Mouse (Mus musculus): Measurements from ENCODE around the gene Arv1. TPM values are rescaled to one million over a fixed set of nuclear protein-coding genes. Genes with fewer than 3 reads are reported as not detected.

The Arv1 gene
- total RNA-seq (2012; rRNA removed) (11.3 and 11.9 TPM in 2 replicates), polyA plus RNA-seq (2012; ENCODE audit: insufficient read depth in 1 of 2, insufficient read length in 2 of 2, low read depth in 1 of 2, low replicate concordance in 2 of 2, missing spikeins in 1 of 2) (10 to 100 TPM in 1 of 2 experiments, not detected in 1; 24.1 TPM)

DNA sequence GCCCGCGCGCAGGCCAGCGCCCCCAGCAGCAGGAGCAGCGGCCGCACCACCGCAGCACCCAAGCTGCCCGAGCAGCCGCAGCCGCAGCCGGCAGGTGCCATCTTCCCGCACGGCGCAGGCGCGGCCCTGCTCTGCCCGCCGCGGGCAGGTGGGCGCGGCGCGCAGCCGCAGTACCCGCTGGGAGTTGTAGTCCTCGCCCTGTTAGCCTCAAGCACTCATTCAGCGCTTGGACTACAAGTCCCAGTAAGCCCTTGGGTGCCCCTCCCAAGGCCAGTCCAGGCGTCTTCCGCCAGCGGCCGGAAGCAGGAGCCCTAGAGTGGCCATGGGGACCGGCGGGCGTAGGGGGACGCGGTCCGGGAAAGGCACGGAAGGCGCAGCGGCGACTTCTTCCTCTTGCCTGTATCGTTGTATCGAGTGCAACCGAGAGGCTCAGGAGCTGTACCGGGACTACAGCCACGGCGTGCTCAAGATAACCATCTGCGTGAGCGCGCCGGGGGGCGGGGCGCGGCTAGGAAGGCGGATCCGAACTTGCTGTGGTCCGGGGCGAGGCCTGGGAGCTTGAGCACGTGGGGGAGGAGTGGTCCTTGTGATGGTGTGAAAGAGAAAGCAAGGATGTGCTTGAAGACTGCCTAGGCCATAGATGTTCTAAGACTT, at the start of gene Arv1, which contains the start of gene Ttc13:
TSS of gene Arv1 (plus strand) at position 278 of the 654 bp plus-strand sequence.
TSS of gene Ttc13 (minus strand) at position 122 of the 654 bp plus-strand sequence.
- no peaks in the 10 kb centered on the region for H3K9me3 ChIP-seq (replicated peaks; ENCODE audit: insufficient read depth, low read length)
- H3K36me3 ChIP-seq (ENCODE audit: control insufficient read depth in 1 of 2, insufficient read depth in 2 of 2, low read length in 2 of 2): peaks cover 3 to 14% of the 10 kb centered on the region in 2 experiments; a peak in 3 of 4 replicates
- peak within 1 kb of the TSS; percentile 91 for H3K9ac ChIP-seq (ENCODE audit: control insufficient read depth, low read depth, low read length, poor library complexity, severe bottlenecking)
- peaks cover 41% of the 10 kb centered on the region for H3K79me2 ChIP-seq (ENCODE audit: control insufficient read depth, insufficient read depth, low read length, poor library complexity)
- peak within 1 kb of the TSS; percentile 87 for H3K27ac ChIP-seq (ENCODE audit: control insufficient read depth, low read depth, low read length)
- peaks cover 6 to 18% of the 10 kb centered on the region in 2 experiments for H3K4me1 ChIP-seq (ENCODE audit: control insufficient read depth in 1 of 2, insufficient read depth in 2 of 2, low read length in 2 of 2)
- DNase-seq (ENCODE audit: low read depth, low spot score): peak; percentile 97
- H3K4me3 ChIP-seq (ENCODE audit: control insufficient read depth in 1 of 2, insufficient read depth in 1 of 2, low read depth in 2 of 2, low read length in 2 of 2): peak within 1 kb of the TSS; percentile 75 to 88
- H3K27me3 ChIP-seq (ENCODE audit: control insufficient read depth in 1 of 2, insufficient read depth in 2 of 2, low read length in 2 of 2): no peaks in the 10 kb centered on the region
- TF ChIP-seq MAFK (IDR thresholded peaks at IDR 0.05; ENCODE audit: borderline replicate concordance, low read depth, low read length): no peak
- TF ChIP-seq HCFC1 (IDR thresholded peaks at IDR 0.05; ENCODE audit: low read depth, low read length): peak; percentile 97
- TF ChIP-seq MYB (IDR thresholded peaks at IDR 0.05; ENCODE audit: low read depth, low read length): no peak
- TF ChIP-seq MAX (IDR thresholded peaks at IDR 0.05; ENCODE audit: low read length): peak; percentile 96
- TF ChIP-seq TCF12 (IDR thresholded peaks at IDR 0.05; ENCODE audit: low read depth, low read length): peak; percentile 55; the same call in 1 of the 2 replicates
- no peak for TF ChIP-seq CHD2 (IDR thresholded peaks at IDR 0.05; ENCODE audit: low read length)
- TF ChIP-seq TAL1 (IDR thresholded peaks at IDR 0.05; ENCODE audit: low read length): no peak
- no peak for TF ChIP-seq ZKSCAN1 (IDR thresholded peaks at IDR 0.05; ENCODE audit: low read depth, low read length)
- TF ChIP-seq MXI1 (IDR thresholded peaks at IDR 0.05; ENCODE audit: low read depth, low read length): peak; percentile 98
- TF ChIP-seq CHD1 (IDR thresholded peaks at IDR 0.05; ENCODE audit: low read depth, low read length): no peak
- peak; percentile 75 for TF ChIP-seq USF1 (IDR thresholded peaks at IDR 0.05; ENCODE audit: low read depth, low read length)
- peak; percentile 47; the same call in 1 of the 2 replicates for TF ChIP-seq BHLHE40 (IDR thresholded peaks at IDR 0.05; ENCODE audit: borderline replicate concordance, low read depth, low read length)
- peak; percentile 83 for TF ChIP-seq GATA1 (IDR thresholded peaks at IDR 0.05; ENCODE audit: low read depth, low read length)
- peak; percentile 97 for TF ChIP-seq MYC (IDR thresholded peaks at IDR 0.05; ENCODE audit: low read depth, low read length)
- TF ChIP-seq ZMIZ1 (IDR thresholded peaks at IDR 0.05; ENCODE audit: low read depth, low read length): no peak
- no peak for TF ChIP-seq USF2 (IDR thresholded peaks at IDR 0.05; ENCODE audit: borderline replicate concordance in 1 of 2, insufficient read depth in 1 of 2, low read depth in 1 of 2, low read length in 2 of 2)
- peak; percentile 90 for TF ChIP-seq ELF1 (IDR thresholded peaks at IDR 0.05; ENCODE audit: low read depth, low read length)
- TF ChIP-seq E2F4 (IDR thresholded peaks at IDR 0.05; ENCODE audit: borderline replicate concordance, low read depth, low read length): peak; percentile 81; the same call in 1 of the 2 replicates
- TF ChIP-seq UBTF (IDR thresholded peaks at IDR 0.05; ENCODE audit: borderline replicate concordance, insufficient read depth, low read depth, low read length): no peak
- TF ChIP-seq RAD21 (IDR thresholded peaks at IDR 0.05; ENCODE audit: low read depth, low read length): no peak
- no peak for TF ChIP-seq POLR2AphosphoS5 (IDR thresholded peaks at IDR 0.05; ENCODE audit: borderline replicate concordance, low read depth, low read length)
- TF ChIP-seq JUND (IDR thresholded peaks at IDR 0.05; ENCODE audit: low read depth, low read length): no peak
- TF ChIP-seq KAT2A (conservative IDR thresholded peaks at IDR 0.05; ENCODE audit: low read depth, low read length): peak; percentile 97
- no peak for TF ChIP-seq MEF2A (IDR thresholded peaks at IDR 0.05; ENCODE audit: extremely low read depth, insufficient replicate concordance, low read depth, low read length, poor library complexity, severe bottlenecking)
- 0 out of 2 replicates have a peak, but pooled peaks have one; percentile 16 for TF ChIP-seq POLR2AphosphoS2 (IDR thresholded peaks at IDR 0.05; ENCODE audit: low read length)
- TF ChIP-seq ZC3H11A (IDR thresholded peaks at IDR 0.05; ENCODE audit: low read depth, low read length): no peak
- no peak for TF ChIP-seq CTCF (IDR thresholded peaks at IDR 0.05 in 2 of 3, conservative IDR thresholded peaks at IDR 0.05 in 1 of 3; ENCODE audit: control insufficient read depth in 1 of 3, insufficient read depth in 1 of 3, low read depth in 2 of 3, low read length in 3 of 3, poor library complexity in 1 of 3, severe bottlenecking in 1 of 3)
- TF ChIP-seq ETS1 (IDR thresholded peaks at IDR 0.05; ENCODE audit: low read depth, low read length): no peak
- TF ChIP-seq MAZ (IDR thresholded peaks at IDR 0.05; ENCODE audit: low read depth, low read length): peak; percentile 98; the same call in 1 of the 2 replicates
- TF ChIP-seq SIN3A (IDR thresholded peaks at IDR 0.05; ENCODE audit: low read length): peak; percentile 94
- TF ChIP-seq GABPA (IDR thresholded peaks at IDR 0.05; ENCODE audit: low read depth, low read length): no peak
- TF ChIP-seq RCOR1 (IDR thresholded peaks at IDR 0.05; ENCODE audit: low read depth, low read length): no peak
- TF ChIP-seq SMC3 (IDR thresholded peaks at IDR 0.05; ENCODE audit: low read depth, low read length): no peak
- TF ChIP-seq TBP (IDR thresholded peaks at IDR 0.05; ENCODE audit: low read depth, low read length): peak; percentile 44; the same call in 1 of the 2 replicates
- TF ChIP-seq EP300 (IDR thresholded peaks at IDR 0.05; ENCODE audit: low read depth in 1 of 2, low read length in 2 of 2): no peak
- TF ChIP-seq NELFE (IDR thresholded peaks at IDR 0.05; ENCODE audit: low read depth, low read length): peak; percentile 88

Measured in MEL (cell line).